Mouse (Mus musculus): ENCODE measurements at regions not wholly inside any gene's neighbourhood (a gene's known extent, or its start where the extent isn't known, plus 50 kb on each side); places are given as distances from the start of the nearest gene placed in this dataset.

DNA sequence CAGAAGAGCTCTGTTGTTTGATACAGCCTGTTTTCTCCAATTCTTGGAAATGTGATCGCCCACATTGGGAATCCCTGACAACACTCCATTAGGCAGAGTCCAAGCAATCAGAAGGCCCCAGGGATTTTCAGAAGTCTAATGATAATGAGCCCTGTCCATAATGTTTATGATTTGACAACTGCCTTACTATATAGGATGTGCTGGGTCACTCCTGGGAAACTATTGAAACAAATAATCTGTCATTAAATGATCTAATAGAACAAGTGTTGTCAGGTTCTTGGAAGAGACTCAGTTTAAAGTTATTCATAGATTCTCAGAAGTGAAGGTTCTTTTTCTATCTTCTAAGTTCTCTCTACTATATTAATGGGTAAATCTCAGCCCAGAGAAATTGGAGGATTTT, 395.9 kb downstream of the Tns1 start:
- DNase-seq (ENCODE audit: low read depth, low spot score), result no peak

DNA sequence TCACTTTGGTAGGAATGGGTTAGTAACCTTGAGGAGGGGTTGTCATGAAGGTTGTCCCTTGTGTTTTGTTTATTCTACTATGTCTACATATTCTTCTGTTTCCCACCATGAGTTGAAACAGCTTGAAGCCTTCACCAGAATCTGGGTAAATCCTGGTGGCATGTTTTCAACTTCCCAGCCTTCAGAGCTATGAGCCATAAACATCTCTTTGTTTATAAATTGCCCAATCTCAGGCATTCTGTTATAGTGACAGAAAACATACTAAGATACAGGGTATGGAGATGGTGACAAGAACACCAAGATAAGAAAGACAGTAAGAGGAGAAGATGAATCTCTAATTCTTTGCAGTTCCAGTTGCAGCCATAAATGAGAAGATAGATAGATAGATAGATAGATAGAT, 396.5 kb downstream of the Tns1 start:
- no peak for DNase-seq (ENCODE audit: low read depth, low spot score)

DNA sequence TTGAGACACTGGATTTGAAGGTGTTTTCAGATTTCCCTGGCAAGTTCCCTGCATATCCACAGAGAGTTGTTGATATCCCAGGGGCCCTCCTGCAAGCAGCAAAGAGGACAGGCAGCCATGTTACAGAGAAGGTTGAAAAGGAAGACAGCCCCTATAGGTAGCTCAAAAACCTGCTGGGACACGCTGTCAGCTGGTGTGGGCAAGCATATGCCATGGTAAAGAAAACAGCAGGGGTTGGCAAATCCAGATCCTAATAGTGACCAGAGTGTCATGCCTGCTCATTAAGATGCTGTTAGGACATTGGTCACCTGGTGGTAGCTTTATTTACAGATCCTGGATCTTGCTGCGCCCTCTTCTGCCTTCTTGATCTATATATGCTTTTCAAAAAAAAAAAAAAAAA, 397.6 kb downstream of the Tns1 start:
- no peak for DNase-seq (ENCODE audit: low read depth, low spot score)

DNA sequence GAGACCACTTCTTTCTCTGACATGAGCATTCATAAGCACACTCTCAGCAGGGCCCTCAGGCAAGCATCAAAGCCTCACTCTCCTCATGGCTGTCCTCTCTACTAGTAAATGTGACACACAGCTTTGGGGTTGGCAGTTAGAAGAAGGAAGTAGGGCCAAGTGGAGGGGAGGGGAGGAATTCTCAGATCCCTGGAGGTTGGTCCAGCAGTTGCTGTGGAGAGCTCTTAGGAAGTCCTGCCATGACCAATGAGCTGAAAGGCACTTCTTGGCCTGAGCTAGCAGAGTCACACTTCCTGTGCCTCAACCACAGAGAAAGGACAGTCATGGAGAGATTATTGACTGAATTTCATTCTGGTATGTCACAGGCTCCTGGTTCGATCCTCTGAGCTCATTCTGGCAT, 398.8 kb downstream of the Tns1 start:
- no peak for DNase-seq (ENCODE audit: low read depth, low spot score)

DNA sequence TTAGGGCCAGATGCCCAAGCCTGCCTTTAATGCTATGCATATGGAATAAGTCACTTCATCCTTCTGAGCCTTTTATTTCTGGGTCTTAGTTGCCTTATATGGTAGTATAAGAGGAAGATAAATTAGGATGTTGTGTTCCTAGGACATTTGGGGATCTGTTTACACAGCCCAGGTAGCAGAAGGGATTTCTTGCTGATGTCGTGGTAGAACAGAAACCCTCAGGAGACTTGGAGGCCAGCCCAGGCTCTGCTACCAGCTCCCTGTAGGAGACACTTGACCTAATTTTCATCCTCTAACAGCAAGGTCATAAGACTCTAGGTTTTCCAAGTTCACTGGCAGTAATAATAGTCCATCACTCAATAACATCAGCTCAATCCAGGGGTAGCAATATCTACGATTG, 399.7 kb downstream of the Tns1 start:
- no peak for DNase-seq (ENCODE audit: low read depth, low spot score)

DNA sequence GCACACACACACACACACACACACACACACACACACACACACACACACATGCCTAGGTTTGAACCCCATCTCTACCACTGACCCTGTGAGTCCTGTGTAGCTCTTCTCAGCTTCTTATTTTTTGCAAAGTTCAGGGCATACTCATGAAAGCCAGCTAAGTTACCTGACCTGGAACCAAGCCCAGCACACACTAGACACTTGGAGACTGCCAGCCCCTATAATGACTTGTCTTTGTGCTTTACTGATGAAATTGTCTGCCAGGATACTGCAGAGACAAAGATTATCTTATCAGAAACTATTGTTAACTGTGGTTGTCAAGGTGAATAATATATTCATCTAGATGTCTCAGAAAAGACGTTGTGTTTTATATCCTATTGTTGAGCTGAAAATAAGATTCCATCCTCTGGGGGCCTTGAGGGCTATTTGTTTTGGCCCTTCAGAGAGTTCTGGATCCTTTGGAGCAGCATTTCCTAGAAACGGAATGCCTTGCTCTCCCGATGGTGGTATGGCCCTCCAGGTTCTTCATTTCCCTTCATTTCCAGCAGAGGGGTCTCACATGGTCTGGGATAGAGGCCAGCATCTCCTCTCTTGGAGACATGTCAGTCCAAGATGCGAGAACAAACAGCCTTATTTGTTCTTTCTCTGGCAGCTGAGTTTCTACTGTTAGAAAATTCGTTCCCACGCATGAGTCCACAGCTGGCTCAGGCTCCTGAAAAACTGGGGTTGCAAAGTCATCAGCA, 402.6 kb downstream of the Tns1 start:
- no peak for DNase-seq (ENCODE audit: low read depth, low spot score)

DNA sequence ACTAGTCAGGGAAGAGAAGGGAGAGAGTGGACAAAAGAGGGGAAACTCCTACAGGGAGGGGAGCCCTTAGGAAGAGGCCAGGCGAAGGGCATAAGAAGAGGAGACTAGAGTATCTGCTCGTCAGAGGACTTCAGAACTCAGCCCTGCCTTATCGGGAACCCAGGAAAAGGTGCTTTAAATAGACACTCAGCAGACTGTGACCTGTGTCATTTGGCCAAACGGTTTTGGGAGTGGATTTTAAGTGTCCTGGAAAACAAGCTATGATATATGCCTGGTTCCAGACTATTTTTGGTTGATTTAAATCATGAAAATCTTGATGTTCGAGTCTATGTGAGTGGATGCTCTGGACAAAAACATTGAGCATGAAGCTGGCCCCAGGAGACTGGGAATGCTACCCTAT, 405.8 kb downstream of the Tns1 start:
- DNase-seq (ENCODE audit: low read depth, low spot score), result no peak

DNA sequence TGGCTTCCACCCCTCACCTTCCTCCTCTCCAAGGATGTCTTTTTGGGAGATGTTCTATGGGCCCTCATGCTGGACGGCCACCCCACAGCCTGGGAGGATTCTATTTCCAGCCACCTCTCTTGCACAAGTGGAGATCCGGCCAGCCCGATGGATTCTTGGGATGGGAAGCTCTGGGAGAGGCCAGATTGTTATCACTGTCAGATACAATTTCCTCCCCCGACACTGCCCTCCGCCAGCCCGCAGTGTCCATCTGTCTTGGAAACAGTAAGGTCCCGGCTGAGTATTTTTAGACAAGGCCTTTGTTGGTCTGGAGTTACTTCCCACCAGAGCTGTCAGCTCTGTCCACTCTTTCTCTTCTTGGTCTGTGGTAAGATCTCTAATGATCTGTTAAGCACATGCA, 406.8 kb downstream of the Tns1 start:
- DNase-seq (ENCODE audit: low read depth, low spot score), result no peak

DNA sequence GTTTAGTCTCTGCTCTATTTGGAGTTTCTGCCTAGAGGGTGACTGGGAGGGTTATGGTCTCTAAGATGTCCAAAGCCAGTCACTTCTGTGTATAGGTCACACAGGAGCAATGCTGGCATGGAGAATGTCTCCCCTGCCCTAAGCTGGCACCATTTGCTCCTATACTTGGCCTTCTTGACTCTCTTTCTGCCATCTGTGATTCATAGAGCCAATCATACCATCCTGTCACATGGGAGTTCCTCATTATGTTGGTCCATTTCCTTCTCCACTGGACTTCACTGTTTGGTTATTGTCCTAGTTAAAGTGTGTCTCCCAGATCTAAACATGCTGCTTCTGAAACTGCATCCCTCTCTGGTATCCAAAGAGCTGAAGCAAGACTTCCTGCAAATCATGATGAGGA, 407.3 kb downstream of the Tns1 start:
- no peak for DNase-seq (ENCODE audit: low read depth, low spot score)

DNA sequence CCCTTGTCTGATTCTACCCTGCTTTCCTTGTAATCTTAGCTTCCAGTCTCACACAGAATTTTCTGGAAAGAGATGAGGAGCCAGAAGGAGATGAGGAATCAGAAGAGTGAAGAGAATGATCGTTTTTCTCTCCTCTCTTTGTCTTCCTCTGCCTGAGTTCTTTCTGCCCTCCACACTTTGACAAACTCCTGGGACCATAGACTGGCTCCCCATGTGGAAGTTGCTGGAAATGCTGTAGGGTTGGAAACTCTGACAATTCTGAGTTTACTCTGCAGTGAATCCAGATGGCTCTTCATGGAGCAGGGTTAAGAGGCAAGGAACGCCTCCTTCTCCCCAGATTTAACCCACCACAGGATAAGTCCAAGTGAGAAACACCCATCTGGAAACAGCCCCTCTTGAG, 408.7 kb downstream of the Tns1 start:
- DNase-seq (ENCODE audit: low read depth, low spot score), result no peak

DNA sequence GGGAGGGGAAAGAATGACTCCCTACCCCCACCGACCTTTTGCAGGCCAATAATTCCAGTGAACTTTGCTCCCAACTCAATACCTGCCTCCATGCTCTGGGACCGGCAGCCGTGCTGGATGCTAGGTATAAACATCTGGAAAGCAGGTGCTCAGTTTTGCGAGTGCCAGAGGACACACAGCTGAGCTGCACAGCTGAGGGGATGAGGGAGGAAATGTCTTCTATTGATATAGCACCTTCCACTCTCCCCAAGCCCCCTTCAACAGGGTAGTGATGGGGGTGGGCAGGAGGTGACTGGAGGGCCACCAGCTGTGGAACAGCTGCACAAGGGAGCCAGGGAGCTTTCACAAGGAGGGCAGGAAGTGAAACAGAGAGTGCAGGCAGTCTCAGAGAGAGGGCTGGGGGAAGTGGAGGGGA, 421.8 kb downstream of the Tns1 start:
- DNase-seq (ENCODE audit: low read depth, low spot score), result no peak

DNA sequence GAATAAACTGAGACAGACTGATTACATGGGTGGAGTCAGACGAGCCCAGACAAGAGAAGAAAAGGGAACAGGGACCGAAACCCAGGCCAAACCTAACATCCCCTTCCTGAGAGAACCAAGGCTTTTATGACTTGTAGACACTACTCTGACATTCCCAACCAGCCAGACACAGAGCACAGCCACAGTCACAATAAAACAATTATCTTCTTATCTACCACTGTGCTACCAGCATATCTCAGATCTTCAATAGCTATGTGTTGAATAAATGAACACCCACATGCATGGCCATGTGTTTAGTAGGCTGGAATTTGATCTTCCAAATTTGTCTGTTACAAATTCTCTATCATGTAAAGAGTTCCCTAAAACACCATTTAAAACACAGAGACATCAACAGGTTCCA, 430.7 kb downstream of the Tns1 start:
- DNase-seq (ENCODE audit: low read depth, low spot score), result no peak

DNA sequence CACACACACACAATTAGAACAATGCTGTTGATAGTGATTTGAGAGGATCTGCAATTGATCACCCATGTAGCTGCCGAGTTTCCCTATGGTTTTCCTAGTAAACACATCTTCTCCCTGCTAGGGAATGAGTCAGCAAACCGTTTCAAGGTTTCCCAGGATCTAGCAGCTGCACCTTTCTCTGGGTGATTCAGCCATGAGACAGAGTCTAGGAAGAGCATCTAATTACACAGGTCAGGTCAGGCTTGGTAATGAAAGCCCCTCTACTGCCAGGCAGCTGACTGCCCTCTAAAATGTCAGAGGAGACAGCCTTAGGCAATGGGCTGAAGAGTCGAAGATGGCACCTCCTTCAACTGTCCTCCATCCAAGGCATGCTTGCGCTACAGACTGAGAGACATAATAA, 438.5 kb downstream of the Tns1 start:
- DNase-seq (ENCODE audit: low read depth, low spot score), result no peak

DNA sequence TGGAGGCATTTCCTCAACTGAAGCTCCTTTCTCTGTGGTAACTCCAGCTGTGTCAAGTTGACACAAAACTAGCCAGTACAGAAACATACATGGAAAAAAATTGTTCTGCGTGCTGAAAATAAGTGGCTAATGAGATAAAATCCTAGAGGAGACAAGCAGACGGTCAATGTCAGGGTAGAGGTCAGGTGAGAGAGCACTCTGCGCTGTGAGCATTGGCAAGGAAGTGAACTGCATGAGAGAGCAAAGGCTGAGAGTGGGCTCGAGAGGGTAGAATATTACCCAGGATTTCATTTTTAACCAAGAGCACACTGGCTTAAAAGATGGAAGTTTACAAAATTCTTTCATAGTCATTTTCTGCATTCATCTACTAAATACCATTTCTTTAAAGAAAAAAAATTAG, 439.2 kb downstream of the Tns1 start:
- DNase-seq (ENCODE audit: low read depth, low spot score), result no peak

DNA sequence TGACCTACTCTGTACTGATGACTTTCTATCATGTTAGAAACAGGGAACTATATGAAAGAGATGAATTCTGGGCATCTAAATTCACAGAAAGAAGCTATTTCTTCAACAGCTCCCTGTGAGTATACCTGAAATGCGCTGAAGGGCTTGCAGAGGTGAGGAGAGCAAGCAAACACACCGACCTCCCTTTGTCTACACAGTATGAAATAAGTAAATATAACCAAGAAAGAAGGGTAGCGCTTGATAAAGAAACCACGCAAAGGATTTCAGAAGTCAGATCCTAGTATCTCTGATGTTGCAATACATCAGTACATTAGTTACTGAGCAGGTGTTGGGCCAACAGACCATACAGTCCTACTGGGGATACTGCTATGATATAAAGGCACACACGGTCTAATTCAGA, 440.1 kb downstream of the Tns1 start:
- no peak for DNase-seq (ENCODE audit: low read depth, low spot score)

DNA sequence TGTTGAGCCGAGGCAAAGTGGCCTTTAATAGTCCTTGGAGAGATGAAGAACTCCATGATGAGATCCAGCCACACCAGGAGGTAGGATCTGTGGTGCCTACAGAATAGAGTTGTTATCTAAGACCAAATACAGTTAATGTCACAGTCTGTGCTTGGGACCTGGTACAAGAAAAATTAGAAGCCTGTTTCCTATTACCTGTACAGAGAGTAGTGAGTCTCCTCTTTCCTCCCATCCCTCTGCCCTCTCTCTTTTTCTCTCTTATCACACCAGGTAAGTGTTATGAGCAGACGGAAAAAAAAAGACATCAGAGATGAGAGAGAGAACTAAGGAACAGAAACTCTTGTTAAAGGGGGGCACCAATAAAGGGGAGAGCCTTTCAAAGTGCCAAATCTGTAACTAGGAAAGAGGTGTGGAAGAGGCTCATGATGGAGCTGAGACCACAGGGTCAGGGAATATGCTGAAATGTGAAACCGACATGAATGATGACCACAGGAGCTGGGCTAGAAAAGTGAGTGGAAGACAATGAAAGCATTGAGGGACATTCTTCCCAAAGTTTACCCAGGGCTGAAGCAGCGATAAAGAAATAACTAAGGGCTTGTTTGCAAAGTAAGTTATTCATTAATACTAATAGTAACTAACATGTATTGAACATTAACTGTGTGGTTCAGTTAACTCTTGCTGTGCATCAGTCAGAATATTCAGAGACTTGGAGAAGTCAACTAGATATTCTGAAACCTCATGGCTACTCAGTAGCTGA, 440.9 kb downstream of the Tns1 start:
- DNase-seq (ENCODE audit: low read depth, low spot score), result no peak

DNA sequence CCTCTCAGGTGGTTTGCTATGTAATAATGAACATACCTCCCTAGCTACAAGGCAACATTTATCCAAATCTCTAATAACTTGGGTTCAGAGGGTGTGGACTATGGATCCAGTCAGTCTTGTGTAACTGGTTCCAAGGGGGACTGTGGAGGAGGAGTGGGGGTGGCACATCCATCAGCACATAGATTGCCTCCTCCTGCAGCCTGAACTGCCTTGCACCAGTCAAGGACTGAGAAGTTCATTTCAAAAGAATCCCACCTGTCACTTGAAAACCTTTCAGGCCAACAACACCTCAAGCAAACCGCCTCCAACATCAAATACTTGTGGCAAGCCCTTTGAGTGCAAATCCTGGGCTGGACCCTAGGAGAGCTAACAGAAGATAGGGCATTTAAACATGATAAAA, 442.6 kb downstream of the Tns1 start:
- no peak for DNase-seq (ENCODE audit: low read depth, low spot score)

DNA sequence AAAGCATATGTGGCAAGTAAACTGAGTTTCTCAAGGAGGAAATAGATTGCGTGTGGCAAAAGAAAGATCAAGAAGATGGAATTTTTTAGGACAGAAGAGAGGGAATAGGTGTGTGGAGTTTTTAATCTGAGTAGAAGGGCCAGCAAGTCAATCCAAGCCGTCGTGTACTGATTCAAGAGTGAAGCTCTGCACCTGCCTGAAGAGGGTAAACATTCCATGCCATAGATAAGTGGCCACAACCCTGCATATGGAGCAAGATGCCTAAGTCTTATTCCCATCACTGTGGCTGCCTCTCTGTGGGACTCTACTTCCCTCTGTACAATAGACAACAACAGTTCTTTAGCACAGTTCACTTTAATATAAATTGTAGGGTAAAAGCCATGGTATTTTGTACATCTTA, 443.4 kb downstream of the Tns1 start:
- DNase-seq (ENCODE audit: low read depth, low spot score), result no peak

DNA sequence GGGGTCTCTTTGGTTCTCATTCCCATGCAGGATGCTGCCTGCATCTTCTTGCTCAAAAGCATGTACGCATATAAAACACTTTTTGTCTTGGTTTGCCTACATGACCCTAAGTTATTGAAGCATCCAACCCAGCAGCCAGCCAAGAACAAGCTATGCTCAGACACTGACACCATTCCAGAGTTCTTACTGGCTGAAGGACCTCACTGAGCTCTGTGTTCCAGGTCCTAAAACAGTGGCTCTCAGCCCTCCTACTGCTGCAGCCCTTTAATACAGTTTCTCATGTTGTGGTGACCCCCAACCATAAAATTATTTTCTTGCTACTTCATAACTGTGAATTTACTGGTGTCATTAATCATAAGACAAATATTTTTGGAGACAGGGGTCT, 450.4 kb downstream of the Tns1 start:
- DNase-seq (ENCODE audit: low read depth, low spot score), result no peak

DNA sequence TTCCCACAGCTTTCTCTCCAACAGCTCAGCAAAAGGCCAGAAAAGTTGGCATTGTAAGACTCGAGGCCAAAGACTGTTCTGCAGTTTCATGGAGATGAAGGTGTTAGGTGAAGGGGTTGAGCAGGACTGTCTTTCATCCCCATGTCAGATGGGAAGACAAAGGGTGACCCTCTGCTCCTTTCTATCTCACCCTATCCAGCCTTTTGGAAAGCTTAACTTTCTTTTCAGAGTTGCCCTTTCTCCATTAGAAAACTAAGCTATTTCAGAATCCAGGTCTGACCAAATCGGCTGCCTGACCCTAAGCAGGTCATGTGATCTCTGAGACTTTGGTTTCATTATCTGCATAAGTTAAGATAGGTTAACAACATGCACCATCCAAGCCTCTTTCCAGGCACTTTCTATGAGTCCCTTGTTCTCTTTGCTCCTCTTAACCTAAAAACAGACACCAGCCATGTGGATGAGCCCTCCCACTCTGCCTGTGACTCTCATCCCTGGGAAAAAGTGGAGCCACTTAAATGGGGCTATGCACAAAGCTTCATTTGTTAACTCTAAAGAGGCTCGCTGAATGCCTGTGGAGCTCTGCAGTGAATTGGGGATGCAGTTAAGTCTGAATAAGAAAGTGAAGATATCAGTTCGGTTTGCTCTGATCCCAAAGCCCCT, 450.9 kb downstream of the Tns1 start:
- DNase-seq (ENCODE audit: low read depth, low spot score), result no peak

DNA sequence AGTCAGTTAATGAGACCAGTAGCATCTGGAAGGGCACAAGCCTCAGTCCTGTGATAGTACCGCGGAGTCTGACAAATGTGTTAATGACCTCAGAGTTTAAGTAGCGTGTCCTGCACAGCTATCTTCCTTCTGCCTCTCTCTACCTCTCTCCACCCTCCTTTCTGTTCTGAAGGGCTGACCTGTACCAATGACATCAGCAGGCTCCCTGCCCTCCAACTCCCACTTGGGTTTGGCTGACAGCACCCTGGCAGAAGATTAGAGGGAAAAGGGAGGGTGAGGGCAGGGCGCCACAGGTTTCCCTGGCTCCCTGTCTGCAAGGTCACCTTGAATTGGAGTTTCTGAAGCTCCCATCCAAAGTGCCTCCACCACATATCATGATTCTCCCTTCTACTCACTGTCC, 452.0 kb downstream of the Tns1 start:
- no peak for DNase-seq (ENCODE audit: low read depth, low spot score)

DNA sequence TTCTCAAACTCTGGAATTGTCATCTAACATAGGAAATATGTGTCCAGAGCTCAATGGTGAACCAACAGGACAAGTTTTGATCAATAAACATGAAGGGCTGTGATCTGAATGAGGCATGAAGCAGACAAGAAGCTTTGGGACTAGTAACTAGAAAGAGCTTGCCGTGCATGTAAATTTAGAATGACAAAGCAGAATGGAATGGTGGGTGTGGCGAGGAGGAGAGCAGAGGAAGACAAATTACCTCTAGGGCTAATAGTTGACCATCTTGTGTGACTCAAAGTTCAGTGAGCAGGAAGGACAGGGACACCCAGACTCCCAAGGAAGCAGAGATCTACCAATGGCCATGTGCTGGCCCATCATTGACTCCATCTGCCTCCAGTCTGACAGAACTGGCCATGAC, 455.6 kb downstream of the Tns1 start:
- peak; percentile 61 for DNase-seq (ENCODE audit: low read depth, low spot score)

DNA sequence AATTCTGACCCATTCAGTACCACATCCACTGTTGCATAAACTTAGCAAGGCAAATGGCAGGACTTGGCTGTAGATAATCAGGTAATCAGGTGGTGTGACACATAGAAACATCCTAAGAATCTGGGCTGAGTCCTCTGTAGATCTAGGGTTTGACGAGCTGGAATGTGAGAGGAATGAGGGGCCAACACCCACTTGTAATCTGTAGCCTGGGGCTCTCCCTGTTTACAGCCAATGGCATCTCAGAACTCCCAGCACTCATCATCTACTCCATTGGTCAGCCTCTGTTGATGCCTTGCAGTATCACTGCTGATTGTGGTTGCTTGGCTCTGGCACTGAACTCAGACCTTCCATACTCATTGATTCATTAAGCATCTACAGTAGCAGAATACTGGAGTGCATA, 460.7 kb downstream of the Tns1 start:
- peak; percentile 91 for DNase-seq (ENCODE audit: low read depth, low spot score)
